Mouse (Mus musculus) neutrophil, adult 5-6 weeks (primary cell): ENCODE data around the gene Bola3. TPM values are rescaled to one million over a fixed set of nuclear protein-coding genes. Genes with fewer than 3 reads are reported as not detected.
A peak's percentile ranks its signal among the peaks of the same experiment; 100 is the strongest.

Source experiments
- ATAC-seq: fragments of 151-379, 151-347 bp; 2 replicates; pipeline ENCODE4 v1.8.0; 2017; ENCODE audit warnings: mild to moderate bottlenecking, moderate TSS enrichment; ENCODE audit not compliant: insufficient number of reproducible peaks, poor library complexity, low FRiP score, severe bottlenecking; ENCODE audit errors: extremely low read depth
- total RNA-seq: library from RNA; stranded (forward); fragments of 200-1000 nt; gene quantifications from 2 replicates; pipeline ENCODE4 v1.2.3, GENCODE M21; 2017

Gene Bola3
- total RNA-seq, 1 experiment from 2014 or later: 24.7 TPM

DNA sequence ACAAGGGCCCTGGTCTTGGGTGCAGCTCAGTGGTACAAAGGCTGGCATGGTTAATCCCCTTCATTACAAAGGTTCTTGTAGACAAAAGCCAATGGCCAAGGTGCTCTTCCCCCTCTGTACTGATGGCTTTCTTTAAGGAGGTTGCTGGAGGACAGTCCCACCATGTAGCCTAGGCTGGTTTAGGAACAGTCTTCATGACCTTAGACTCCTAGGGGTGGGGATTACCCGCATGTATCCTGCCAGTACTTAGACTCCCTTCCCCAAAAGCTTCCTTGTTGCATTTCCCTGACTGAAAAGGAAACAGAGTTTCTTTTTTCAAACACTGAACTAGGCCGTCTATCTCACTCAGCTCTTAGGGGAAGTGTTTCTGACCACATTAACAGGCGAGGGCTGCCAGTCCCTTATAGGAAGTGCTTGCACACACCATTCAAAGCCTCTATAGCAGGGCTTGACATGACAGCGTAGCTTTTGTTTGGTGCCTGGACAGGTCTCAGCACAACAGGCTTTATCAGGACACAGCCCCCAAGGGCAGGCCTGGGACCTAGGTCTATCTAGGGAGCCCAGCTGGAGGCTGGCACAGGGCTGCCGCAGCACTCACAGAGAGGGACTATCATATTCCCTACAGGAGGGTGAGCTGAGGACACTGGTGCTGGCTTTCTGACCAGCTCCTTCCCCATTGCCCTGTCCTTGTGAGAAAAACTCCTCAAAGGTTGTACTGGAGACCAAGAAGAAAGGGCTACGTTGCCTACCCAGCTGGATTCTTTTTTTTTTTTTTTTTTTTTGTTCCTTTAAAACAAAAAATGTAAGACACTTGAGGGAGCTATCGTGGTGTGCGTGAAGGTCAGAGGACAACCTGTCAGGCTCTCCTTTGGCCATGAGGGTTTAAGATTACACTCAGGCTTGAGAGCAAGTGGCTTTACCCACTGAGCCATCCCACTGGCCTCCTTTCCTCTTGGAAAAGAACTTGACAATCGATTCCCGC is 32.9 kb downstream of the Bola3 start:
- 0 out of 2 replicates have a peak, but pooled peaks have one; percentile 17 for ATAC-seq

DNA sequence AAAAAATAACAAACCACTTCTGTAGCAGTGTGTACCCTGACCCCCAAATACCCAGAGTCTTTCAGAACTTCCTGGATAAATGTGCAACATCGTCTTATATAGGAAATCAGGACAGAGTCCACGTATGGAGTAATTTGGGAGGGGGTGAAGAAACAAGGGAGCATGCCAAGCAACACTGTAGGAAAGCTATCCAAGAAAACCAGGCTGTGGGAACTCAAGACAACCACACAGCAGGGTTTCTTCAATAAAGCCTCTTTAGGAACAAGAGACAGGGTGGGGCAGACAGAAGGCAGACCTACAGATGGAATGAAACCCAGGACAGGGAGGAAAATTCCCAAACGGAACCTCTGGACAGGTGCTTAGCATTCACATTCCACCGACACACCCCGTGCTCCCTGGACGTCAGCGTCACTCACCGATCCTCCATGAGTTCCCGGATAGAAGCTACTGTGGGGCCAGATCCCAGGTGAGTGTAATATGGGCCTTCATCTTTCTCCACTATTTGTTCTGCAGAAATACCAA is 36.7 kb downstream of the Bola3 start:
- ATAC-seq: no peak

DNA sequence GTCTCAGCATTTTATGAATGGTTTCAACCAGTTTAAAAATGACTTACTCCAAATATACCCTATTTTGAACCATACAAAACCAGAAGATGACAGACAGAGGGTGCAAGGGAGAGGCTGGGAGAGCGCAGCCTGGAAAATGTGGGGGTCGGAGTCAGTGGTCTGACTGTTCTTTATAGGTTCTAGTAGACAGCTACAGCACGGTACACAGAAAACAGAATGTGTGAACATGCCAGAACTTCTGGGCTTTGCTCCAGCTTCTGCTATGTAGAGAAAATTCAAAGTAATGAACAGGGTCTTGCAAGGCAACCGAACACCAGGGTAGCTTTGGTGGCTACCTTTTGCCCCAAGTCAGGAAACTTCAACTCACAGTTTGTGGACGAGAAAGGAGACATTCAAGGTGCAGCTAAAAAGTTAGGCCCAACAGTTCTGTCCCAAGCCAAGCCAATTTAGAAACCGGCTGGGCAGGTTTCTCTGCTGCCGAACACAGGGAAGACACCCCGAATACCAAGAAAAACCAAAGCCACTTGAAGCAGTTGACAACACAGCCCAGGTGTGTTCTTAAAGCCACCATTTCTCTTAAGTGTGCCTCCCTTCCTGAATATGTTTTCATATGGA is 43.3 kb downstream of the Bola3 start:
- ATAC-seq: no peak

DNA sequence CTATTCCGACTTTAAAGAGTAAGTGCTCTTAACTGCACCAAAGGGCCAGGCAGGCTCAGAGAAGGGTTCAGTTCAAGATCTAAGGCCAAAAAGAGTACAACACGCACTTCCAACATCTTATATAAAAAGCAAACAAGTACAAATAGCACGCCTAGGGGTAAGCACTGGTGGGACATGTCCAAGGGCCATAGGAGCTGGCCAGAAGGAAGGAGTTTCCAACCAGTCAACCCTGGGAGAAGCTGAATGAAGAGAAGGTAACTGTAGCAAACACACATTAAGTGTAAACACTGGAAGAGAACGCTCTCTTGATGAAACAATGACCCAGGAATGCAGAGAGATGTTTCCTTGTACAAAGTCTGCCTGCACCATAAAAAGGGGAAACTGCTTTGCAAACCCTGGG is 45.2 kb downstream of the Bola3 start:
- ATAC-seq: no peak

DNA sequence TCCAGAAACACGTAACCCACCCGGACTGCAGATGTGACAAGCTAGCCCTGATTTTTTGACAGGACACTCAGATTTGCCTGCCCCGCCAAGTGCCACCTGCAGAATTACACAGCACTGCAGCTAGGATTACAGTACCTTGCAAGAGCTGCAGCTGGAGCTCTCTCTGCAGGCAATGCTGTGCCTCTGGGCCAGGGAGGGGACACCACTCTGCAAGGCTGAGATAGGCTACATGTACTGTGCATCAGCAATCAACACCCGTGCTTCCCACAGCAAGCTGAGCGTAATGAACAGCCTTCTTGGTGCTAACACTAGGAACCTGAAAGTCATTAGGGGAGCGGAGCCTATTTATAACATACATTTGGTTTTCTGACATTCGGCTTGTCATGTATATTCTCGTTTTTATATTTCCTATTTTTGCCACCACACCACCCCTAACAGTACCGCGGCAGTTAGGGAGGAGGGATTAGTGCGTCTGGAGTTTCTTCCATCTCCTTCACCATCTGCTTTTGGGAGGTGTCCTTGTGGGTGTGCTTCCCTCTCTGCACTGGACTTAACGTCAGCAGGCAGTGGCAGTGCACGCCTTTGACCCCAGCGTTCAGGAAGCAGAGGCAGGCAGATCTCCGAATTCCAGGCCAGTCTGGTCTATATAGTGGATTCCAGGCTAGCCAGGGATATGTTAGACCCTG is 46.7 kb downstream of the Bola3 start:
- no peak for ATAC-seq

DNA sequence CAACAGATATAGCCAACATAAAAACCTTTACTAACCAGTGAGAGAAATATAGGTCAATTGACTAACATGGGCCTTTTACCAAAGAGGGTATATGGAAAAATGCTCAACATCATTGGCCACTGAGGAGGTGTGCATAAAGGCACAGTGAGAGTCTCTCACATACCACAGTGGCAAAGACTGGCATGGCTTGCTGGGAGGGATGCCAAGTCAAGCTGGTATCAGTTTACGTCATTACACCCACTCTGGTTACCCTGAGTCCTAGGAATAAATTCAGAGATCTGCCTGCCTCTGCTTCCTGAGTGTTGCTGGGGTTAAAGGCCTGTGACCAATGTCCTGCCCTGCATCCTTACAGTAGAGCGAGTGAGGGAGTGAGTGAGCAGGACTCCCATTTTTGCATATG is 47.8 kb downstream of the Bola3 start:
- no peak for ATAC-seq

DNA sequence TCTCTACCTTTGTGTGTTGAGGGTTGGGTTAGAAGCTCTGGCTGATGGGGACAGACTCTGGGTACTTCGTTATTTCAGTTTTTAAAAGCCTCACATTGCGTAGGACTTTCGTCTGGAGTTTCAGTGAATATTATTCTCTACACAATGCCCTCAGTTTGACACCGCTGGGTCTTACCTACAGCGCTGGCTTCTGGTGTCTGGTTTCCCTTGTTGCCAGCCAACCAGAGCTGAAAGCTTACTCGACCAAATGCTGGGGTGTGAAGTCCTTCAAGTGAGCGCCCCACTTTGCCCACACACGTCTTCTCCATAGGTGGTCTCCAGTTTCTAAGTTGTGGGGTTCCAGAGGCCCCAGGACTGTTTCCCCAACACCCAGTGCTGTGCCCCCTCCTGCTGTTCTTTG is 48.8 kb downstream of the Bola3 start:
- ATAC-seq: no peak

DNA sequence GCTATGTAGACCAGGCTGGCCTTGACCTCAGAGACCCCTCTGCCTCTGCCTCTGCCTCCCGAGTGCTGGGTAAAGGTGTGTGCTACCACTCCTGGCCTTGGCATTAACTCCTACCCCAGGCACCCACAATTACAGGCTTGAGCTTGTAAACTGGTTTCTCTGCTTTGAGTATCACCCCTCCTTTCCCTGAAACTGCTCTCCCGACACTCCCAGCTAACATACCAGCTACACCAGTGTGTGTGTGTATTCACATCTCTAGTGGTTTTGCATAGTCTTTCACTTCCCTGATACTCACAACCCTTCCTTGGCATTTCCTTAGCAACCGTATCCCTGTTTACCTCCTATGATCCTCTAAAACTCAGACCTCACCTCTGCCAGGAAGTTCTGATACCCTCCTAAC is 50.8 kb downstream of the Bola3 start:
- no peak for ATAC-seq

DNA sequence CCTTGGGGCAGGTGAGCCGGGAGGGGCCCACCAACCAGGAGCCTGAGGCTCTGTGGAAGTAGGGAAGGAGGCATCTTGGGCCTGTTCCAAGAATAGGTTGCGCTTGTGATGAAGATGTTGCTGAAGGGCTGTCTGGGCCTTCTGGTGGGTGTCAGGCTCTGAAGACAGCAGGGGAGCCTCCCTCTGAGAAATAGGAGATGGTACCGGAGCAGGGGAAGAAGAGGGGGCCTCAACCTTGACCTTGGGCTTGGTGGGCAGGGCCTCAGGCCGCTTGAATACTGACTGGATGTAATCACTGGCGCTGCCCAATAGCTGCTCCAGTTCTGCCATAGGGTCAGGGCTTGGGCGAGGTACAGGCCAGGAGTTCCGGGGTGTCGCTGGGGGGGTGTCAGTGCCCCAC is 54.5 kb downstream of the Bola3 start:
- no peak for ATAC-seq

DNA sequence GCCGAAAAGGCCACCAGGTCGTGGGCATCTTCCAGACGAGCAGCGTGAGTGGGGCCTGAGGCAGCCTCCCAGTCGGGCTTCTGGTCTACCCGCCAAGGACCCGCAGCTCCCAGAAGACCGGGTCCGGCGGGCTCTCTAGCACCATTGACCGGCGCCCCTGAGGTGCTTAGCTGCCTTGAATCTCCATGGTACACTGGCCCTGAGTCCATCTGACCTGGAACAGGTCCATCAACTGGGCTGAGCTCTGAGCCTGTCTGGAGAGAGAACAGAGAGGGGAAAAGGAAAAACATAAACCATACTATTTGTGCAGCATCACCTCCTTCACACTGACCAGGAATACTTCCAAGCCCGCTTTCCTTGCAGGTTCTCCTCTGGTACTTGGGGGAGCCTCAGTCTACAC is 55.6 kb downstream of the Bola3 start:
- no peak for ATAC-seq

DNA sequence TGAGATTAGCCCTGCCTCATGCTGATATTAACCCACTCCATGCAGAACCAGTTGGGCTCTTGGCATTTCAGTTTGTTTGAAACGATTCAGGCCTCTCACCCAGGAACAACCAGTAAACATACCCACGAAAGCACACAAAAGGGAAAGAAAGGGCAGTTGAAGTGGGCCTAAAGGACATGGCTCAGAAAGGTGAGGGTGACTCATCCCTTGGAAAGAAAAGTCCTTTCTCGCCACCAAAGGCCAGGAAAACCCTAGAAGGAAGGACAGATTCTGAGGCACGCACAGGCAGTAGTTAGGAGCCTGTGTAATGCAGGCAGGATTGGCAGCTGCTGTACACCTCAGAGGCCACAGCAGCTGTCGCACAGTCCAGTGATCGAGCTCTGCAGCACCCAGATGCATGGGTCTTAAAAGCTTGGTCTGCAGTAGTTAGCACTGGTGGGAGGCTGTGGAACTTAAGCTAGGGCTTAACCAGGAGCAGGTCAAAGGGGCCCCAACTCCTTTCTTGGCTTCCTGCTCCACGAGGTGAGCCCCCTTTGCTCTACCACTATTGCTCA is 56.6 kb downstream of the Bola3 start:
- ATAC-seq: no peak

DNA sequence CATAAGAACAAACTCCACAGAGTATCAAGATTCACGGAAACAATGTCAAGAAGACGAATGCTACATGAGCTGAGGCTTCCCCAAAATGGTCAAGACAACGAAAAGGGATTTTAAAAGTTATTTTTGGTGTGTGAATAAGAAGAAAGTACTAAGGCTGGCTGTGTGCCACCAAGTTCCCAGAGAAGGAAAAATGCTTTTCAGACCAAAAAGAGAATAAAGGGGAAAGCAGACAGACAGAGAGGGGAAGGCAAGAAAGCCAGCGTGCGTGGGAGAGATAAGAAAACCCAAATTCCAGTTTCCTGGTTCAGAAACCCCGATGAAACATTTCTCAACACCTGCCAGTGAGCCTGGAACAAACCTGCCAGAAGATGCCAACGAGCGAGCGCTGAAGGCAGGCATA is 59.6 kb downstream of the Bola3 start:
- ATAC-seq: no peak

Other genes starting within 250 kb of the Bola3 start
- 8.6 and 11.9 TPM in 2 replicates for gene Ccdc142, start 247.5 kb upstream of the Bola3 start, total RNA-seq
- gene Gm42688, start 247.5 kb upstream of the Bola3 start, total RNA-seq: 6.6 and 7.6 TPM in 2 replicates
- 8.8 and 20.5 TPM in 2 replicates for gene Mrpl53, start 240.1 kb upstream of the Bola3 start, total RNA-seq
- 36.2 and 36.5 TPM in 2 replicates for gene Mogs, start 233.7 kb upstream of the Bola3 start, total RNA-seq
- 79.6 and 83.8 TPM in 2 replicates for gene Wbp1, start 227.6 kb upstream of the Bola3 start, total RNA-seq
- 52.8 and 57.5 TPM in 2 replicates for gene Ino80b, start 223.7 kb upstream of the Bola3 start, total RNA-seq
- not detected in 2 replicates for gene Rtkn, start 213.7 kb upstream of the Bola3 start, total RNA-seq
- gene Wdr54, start 192.8 kb upstream of the Bola3 start, total RNA-seq: 0.49 TPM in 1 of 2 replicates, not detected in the other
- not detected in 2 replicates for gene 1700003E16Rik, start 192.7 kb upstream of the Bola3 start, total RNA-seq
- 80.4 and 83.4 TPM in 2 replicates for gene Dctn1, start 183.2 kb upstream of the Bola3 start, total RNA-seq
- gene Slc4a5, start 129.3 kb upstream of the Bola3 start, total RNA-seq: not detected in 2 replicates
- 8.4 and 10.6 TPM in 2 replicates for gene Mthfd2, start 23.2 kb upstream of the Bola3 start, total RNA-seq
- 245 and 270 TPM in 2 replicates for gene Mob1a, start 23.1 kb upstream of the Bola3 start, total RNA-seq
- gene Tet3, start 109.9 kb downstream of the Bola3 start, total RNA-seq: 37.2 and 39.9 TPM in 2 replicates
- 46.1 and 46.7 TPM in 2 replicates for gene Dguok, start 157.8 kb downstream of the Bola3 start, total RNA-seq
- gene Actg2, start 187.1 kb downstream of the Bola3 start, total RNA-seq: not detected in 2 replicates
- gene Stambp, start 223.6 kb downstream of the Bola3 start, total RNA-seq: 3.8 and 4.8 TPM in 2 replicates